Mouse (Mus musculus) erythroblast, embryonic 14.5 days (primary cell): ENCODE data around the gene Zfp652.

Source experiments
- GATA1 ChIP-seq: IDR thresholded peaks from 2 replicates; pipeline ENCODE4 v1.6.1; 2012; ENCODE audit warnings: low read length, inconsistent platforms, mixed read lengths
- TAL1 ChIP-seq: IDR thresholded peaks from 3 replicates; pipeline ENCODE4 v1.6.1; 2012; ENCODE audit warnings: low read length, inconsistent platforms, mixed read lengths

DNA sequence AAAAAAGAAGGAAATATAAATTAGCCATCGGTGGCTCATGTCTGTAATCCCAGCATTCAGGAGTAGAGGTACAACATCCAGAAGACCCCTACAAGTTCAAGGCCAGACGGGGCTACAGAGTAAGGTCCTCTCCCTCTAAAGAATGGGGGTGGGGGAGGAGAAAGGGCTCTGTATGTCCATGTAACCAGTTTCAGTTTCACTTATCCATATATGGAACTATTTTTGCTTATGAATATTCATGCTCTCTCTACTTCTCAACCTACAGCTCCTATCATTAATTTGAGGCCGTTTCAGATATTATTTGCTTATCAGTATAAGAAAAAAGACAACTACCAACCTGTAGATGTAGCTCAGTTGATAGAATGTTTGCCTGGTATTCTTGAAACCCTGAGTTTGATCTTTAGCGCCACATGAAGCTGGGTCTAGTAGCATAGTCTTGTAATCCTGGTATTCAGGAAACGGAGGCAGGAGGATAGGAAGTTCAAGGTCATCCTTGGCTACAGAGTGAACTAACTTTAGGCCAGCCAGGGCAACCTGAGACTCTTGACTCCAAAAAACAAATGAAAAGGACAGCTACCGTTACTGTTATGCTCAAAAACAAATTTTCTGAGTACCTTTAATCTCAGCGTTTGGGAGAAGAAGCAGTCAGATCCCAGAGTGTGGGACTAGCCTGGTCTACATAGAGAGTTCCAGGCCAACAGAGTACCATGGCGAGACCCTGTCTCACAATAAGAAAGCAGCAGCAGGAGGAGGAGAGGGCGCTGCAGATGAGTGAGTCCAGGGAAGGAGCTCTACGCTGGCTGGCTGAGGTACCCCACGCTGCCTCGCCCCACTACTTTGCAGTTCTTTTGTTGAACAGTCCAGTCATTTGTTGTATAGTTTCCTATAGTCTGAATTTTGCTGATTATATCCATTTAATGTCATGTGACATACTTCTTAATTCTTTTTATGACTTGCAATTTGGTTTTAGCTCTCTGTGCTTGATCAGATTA, 16.7 kb downstream of the Zfp652 start:
- no peak for TF ChIP-seq GATA1
- no peak for TF ChIP-seq TAL1
